In genomic region chr14:47805202-47805601, GRCm38 (mm10) we compare ENCODE assay signal across 13 mouse cellular contexts.
DNase-seq lines count a peak whose midpoint lies in the region; ATAC-seq and TF ChIP-seq lines count a peak whose summit lies in the region.
"Had no signal": no experiment of that assay in that cellular context is flagged by ENCODE, and none has a peak within 500 bp of the region (broad histone marks: within the 10 kb centered on the region; RNA-seq: fewer than 3 reads in every experiment).

No protein-coding gene starts in this region.

- H3K4me1 ChIP-seq in midbrain, embryonic 11.5 days (ENCODE audit: control insufficient read depth, insufficient read depth, low read length) = peaks cover 30% of the 10 kb centered on the region
- peaks cover 40% of the 10 kb centered on the region for H3K4me1 ChIP-seq in midbrain, embryonic 13.5 days (replicated peaks)
- H3K4me1 ChIP-seq in hindbrain, embryonic 11.5 days (replicated peaks; ENCODE audit: control insufficient read depth, insufficient read depth, low read length) = peaks cover 4% of the 10 kb centered on the region
- H3K4me1 ChIP-seq in limb, embryonic 15.5 days = peaks cover 13% of the 10 kb centered on the region; the same call in 1 of the 2 replicates
- H3K4me1 ChIP-seq: liver, embryonic 13.5 days had no signal

- no peak overlapping the region for H3K4me3 ChIP-seq in gastrocnemius, adult 2 months
- no peak overlapping the region for H3K4me3 ChIP-seq in midbrain, embryonic 11.5 days (ENCODE audit: low read depth, low read length)
- no peak overlapping the region for H3K4me3 ChIP-seq in midbrain, embryonic 13.5 days (replicated peaks)
- no peak overlapping the region for H3K4me3 ChIP-seq in hindbrain, embryonic 11.5 days (ENCODE audit: low read depth, low read length)
- H3K4me3 ChIP-seq in limb, embryonic 15.5 days = no peak overlapping the region
- H3K4me3 ChIP-seq: liver, embryonic 13.5 days had no signal

- peak; percentile 36; the same call in 1 of the 2 replicates for ATAC-seq in midbrain, embryonic 11.5 days (ENCODE audit: low FRiP score)
- no peak for ATAC-seq in midbrain, embryonic 13.5 days
- 0 out of 2 replicates have a peak, but pooled peaks have one; percentile 44 for ATAC-seq in hindbrain, embryonic 11.5 days (ENCODE audit: low FRiP score)
- ATAC-seq in limb, embryonic 15.5 days (ENCODE audit: insufficient number of reproducible peaks, low FRiP score, low TSS enrichment, low read depth) = 0 out of 2 replicates have a peak, but pooled peaks have one; percentile 50

- TF ChIP-seq CTCF in gastrocnemius, adult 2 months (IDR thresholded peaks at IDR 0.05) = no peak

- no peaks in the 10 kb centered on the region for H3K36me3 ChIP-seq in midbrain, embryonic 11.5 days (ENCODE audit: control insufficient read depth, insufficient read depth, low read length)
- H3K36me3 ChIP-seq in midbrain, embryonic 13.5 days = no peaks in the 10 kb centered on the region
- no peaks in the 10 kb centered on the region for H3K36me3 ChIP-seq in hindbrain, embryonic 11.5 days (ENCODE audit: control insufficient read depth, insufficient read depth, low read length)
- no peaks in the 10 kb centered on the region for H3K36me3 ChIP-seq in limb, embryonic 15.5 days
- H3K36me3 ChIP-seq: liver, embryonic 13.5 days had no signal

- no peaks in the 10 kb centered on the region; the same call in 1 of the 2 replicates for H3K27me3 ChIP-seq in midbrain, embryonic 11.5 days (ENCODE audit: control insufficient read depth, insufficient read depth, low read length)
- H3K27me3 ChIP-seq in midbrain, embryonic 13.5 days = peaks cover 18% of the 10 kb centered on the region; the same call in 1 of the 2 replicates
- H3K27me3 ChIP-seq in hindbrain, embryonic 11.5 days (ENCODE audit: control insufficient read depth, insufficient read depth, low read length) = no peaks in the 10 kb centered on the region
- H3K27me3 ChIP-seq in limb, embryonic 15.5 days = no peaks in the 10 kb centered on the region
- H3K27me3 ChIP-seq: liver, embryonic 13.5 days had no signal

- 0 out of 2 replicates have a peak overlapping the region, but pooled peaks have one; percentile 20 for H3K27ac ChIP-seq in gastrocnemius, adult 2 months
- no peak overlapping the region for H3K27ac ChIP-seq in midbrain, embryonic 11.5 days (ENCODE audit: low read depth, low read length)
- no peak overlapping the region for H3K27ac ChIP-seq in midbrain, embryonic 13.5 days
- peak overlapping the region; percentile 58; the same call in 1 of the 2 replicates for H3K27ac ChIP-seq in hindbrain, embryonic 11.5 days (ENCODE audit: low read depth, low read length)
- no peak overlapping the region for H3K27ac ChIP-seq in limb, embryonic 15.5 days
- H3K27ac ChIP-seq: liver, embryonic 13.5 days had no signal

- H3K9ac ChIP-seq in midbrain, embryonic 11.5 days (ENCODE audit: low read length) = no peak overlapping the region
- no peak overlapping the region for H3K9ac ChIP-seq in midbrain, embryonic 13.5 days (replicated peaks)
- no peak overlapping the region for H3K9ac ChIP-seq in hindbrain, embryonic 11.5 days (ENCODE audit: low read depth, low read length)
- no peak overlapping the region for H3K9ac ChIP-seq in limb, embryonic 15.5 days
- H3K9ac ChIP-seq: liver, embryonic 13.5 days had no signal

- 89% methylated on average over 1 of the region's 1 CpGs for WGBS in midbrain, embryonic 11.5 days
- WGBS in midbrain, embryonic 13.5 days = 100% methylated on average over 1 of the region's 1 CpGs
- 40% methylated on average over 1 of the region's 1 CpGs for WGBS in hindbrain, embryonic 11.5 days
- WGBS in limb, embryonic 15.5 days = 64% methylated on average over 1 of the region's 1 CpGs

- intact Hi-C loops in gastrocnemius, adult 2 months (cut with DNase I) = no loop called here

- no peak overlapping the region for H3K4me2 ChIP-seq in midbrain, embryonic 11.5 days
- no peak overlapping the region for H3K4me2 ChIP-seq in midbrain, embryonic 13.5 days (replicated peaks)
- no peak overlapping the region for H3K4me2 ChIP-seq in hindbrain, embryonic 11.5 days (replicated peaks; ENCODE audit: low read depth, low read length)
- H3K4me2 ChIP-seq in limb, embryonic 15.5 days = no peak overlapping the region
- H3K4me2 ChIP-seq: heart, embryonic 11.5 days; liver, embryonic 13.5 days had no signal

- no peaks in the 10 kb centered on the region for H3K9me3 ChIP-seq in midbrain, embryonic 11.5 days (ENCODE audit: control insufficient read depth, low read length)
- H3K9me3 ChIP-seq in midbrain, embryonic 13.5 days = no peaks in the 10 kb centered on the region
- no peaks in the 10 kb centered on the region for H3K9me3 ChIP-seq in hindbrain, embryonic 11.5 days (ENCODE audit: control insufficient read depth, low read length)
- no peaks in the 10 kb centered on the region for H3K9me3 ChIP-seq in limb, embryonic 15.5 days
- H3K9me3 ChIP-seq: liver, embryonic 13.5 days had no signal

- peak; percentile 27 for DNase-seq in gastrocnemius, adult 2 months
- no peak for DNase-seq in gastrocnemius, postnatal 10 days
- no peak for DNase-seq in midbrain, embryonic 11.5 days (ENCODE audit: low spot score, missing footprints)
- no peak for DNase-seq in hindbrain, embryonic 11.5 days (ENCODE audit: low spot score)
- no peak for DNase-seq in layer of hippocampus, postnatal 10 days (ENCODE audit: low spot score in 2 of 2)
- DNase-seq in right cerebral cortex, postnatal 10 days (ENCODE audit: low spot score in 2 of 2) = no peak
- DNase-seq: kidney, adult 8-10 months; liver, embryonic 13.5 days; right cerebral cortex, postnatal 25 days; thymus, adult 2 months had no signal

Comparison
In these comparisons a context has a peak if more than half of its experiments do, and no peak if none do; other contexts are left out.
1. H3K27ac ChIP-seq: peak in gastrocnemius, adult 2 months (single experiment) and hindbrain, embryonic 11.5 days (single experiment); none in midbrain, embryonic 11.5 days (single experiment), midbrain, embryonic 13.5 days (single experiment) and limb, embryonic 15.5 days (single experiment).